Mouse (Mus musculus) cerebellum, adult 2 months (tissue): Measurements from ENCODE around the gene Sart3.

Experiments
- CTCF ChIP-seq: fragments of 200-500 bp; IDR thresholded peaks from 2 replicates; pipeline ENCODE4 v1.5.1; 2011; ENCODE audit warnings: low read depth, mild to moderate bottlenecking, control low read depth, low read length, moderate library complexity, borderline replicate concordance; ENCODE audit not compliant: insufficient read depth
- POLR2A ChIP-seq: fragments of 200-500 bp; IDR thresholded peaks from 2 replicates; pipeline ENCODE4 v1.6.1; 2011; ENCODE audit warnings: low read length, control low read depth, borderline replicate concordance; ENCODE audit not compliant: insufficient read depth

GRCm38 (mm10) chr5:113734376-113734775 lies 37.9 kb downstream of the Sart3 start:
- TF ChIP-seq POLR2A (no peak), CTCF (no peak)
